Mouse (Mus musculus) megakaryocyte, embryonic 14.5 days (primary cell): ENCODE data around the gene Pgpep1.

ENCODE experiments used
- FLI1 ChIP-seq: IDR thresholded peaks from 2 replicates; pipeline ENCODE4 v1.6.1; 2012; ENCODE audit warnings: low read length, inconsistent platforms, mixed read lengths
- GATA1 ChIP-seq: IDR thresholded peaks from 3 replicates; pipeline ENCODE4 v1.6.1; 2012; ENCODE audit warnings: mixed read lengths, low read length, inconsistent platforms, borderline replicate concordance

GRCm38 (mm10) chr8:70680039-70680438 is 19.9 kb upstream of the Pgpep1 start:
- TF ChIP-seq GATA1 (no peak), FLI1 (no peak)
